Mouse (Mus musculus) spleen, embryonic (tissue): ENCODE data around the gene Klc4.

Experiments used
- CTCF ChIA-PET: fragments of 350-600 bp; sonication (Branson Sonifier 250); formaldehyde crosslinking; loops from one replicate; lab custom pipeline; 2022; lab: Charles Lee

Klc4 gene

GRCm38 (mm10) chr17:46656054-46656453, 10.2 kb upstream of the Klc4 start:
- CTCF ChIA-PET = no interaction called here

DNA sequence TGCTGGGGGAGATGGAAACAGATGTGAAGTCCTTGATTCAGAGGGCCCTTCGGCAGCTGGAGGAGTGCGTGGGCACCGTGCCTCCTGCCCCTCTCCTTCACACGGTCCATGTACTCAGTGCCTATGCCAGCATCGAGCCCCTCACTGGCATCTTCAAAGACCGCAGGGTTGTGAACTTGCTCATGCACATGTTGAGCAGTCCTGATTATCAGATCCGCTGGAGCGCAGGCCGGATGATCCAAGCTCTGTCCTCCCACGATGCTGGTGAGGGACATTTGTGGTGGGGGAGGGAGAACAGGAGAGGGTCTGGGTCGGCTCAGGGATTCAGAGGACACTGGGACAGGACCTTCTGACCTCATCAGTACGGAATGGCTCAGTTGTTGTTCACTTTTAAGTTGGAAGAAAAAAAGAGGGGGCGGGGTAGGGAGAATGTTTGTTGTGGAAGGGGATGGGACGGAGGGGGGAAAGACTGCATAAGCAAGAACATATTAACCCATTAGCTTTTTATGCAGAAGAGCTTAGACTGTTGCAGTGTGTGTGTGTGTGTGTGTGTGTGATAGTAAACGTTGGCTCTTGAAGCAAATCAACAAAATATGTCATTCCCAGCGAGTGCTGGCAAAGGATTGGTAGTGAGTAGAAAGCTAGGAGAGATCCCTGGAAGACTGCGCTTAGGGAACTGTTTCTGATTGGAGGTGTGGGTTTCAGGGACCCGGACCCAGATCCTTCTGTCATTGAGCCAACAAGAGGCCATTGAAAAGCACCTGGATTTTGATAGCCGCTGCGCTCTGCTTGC, 6.1 kb upstream of the Klc4 start:
- CTCF ChIA-PET = interaction anchor here (0.6 kb wide), 1 partner anchor 109 kb away, joined by 3 read pairs; no protein-coding TSS in a partner anchor

- CTCF ChIA-PET = no interaction called here
Observed at GRCm38 (mm10) chr17:46651292-46651691, 5.5 kb upstream of the Klc4 start.

DNA sequence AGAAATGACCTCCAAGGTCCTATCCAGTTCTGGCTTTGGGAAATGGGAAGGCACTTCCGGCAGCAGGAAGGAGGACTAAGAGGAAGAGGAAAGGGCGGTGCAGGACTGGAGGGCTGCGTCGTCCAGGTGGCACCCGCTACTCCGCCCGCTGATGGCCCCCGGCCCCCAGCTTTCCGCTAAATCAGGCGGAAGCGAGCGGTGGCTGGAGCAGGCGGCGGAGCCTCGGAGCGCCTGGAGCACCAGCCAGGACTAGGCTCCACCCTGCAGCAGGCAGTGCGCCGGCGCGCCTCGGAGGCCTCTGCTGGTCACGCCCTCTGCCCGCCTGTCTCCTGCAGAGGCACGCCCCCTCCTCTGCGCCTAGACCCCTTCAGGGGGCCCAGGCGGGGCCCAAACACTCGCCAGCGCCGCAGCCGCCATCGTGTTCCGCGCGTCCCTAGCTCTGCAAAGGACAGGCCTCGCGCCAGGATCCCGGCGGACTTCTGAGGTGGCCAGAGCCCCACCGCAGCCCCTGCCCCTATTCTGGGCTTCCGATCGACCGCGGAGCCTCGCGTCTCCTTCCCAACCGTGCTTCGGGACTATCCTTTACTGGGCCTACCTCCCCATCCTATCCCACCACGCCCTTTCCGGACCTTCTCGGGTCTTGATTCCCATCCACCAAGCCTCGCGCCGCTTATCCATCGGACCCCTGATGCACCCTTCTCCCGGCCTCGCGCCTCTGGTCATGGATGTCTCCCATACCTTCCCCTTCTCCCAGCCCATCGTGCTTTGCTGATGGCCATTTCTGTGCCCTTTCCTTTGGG, 4.6 kb upstream of the Klc4 start, which contains the start of gene Cul7:
Gene Cul7, plus strand, starts transcription at position 106 of the 800 bp plus-strand sequence.
- CTCF ChIA-PET = no interaction called here

DNA sequence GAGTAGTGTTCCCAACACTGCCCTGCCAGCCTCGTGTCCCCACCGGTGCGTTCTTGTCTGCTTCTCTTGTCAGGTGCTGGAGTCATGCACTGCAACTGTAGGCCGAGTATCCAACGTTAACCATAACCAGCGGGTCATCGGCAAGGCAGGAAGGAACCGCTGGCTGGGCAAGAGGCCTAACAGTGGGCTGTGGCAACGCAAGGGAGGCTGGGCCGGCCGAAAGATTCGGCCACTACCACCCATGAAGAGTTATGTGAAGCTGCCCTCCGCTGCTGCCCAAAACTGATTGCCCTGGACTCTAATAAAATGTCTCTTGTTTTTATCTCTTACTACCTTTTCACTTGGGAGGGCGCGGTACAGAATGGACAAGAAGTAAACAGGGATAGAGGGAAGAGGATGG, 4.0 kb upstream of the Klc4 start:
- CTCF ChIA-PET = no interaction called here

DNA sequence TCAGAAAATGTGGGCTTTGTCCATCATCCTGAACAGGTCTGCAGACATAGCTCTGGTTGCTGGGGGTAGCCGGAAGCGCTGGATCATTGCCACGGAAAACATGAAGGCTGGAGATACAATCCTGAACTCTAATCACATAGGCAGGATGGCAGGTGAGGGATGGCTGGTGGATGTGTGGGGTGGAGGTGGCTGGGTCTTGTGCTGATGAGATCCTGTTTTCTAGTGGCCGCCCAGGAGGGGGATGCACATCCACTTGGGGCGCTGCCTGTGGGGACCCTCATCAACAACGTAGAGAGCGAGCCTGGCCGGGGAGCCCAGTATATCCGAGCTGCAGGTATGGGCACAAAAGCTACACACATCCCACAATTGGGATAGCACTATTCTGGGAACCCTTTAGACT, 2.6 kb upstream of the Klc4 start:
- CTCF ChIA-PET = interaction anchor here (0.6 kb wide), 1 partner anchor 21 kb away, joined by 3 read pairs; no protein-coding TSS in a partner anchor

GRCm38 (mm10) chr17:46647279-46647678, 1.5 kb upstream of the Klc4 start:
- CTCF ChIA-PET = interaction anchor here (0.6 kb wide), 1 partner anchor 135 kb away, joined by 5 read pairs; no protein-coding TSS in a partner anchor

GRCm38 (mm10) chr17:46646322-46646662, 470 bp upstream of the Klc4 start:
- CTCF ChIA-PET = no interaction called here

GRCm38 (mm10) chr17:46644916-46645475, 826 bp downstream of the Klc4 start:
- CTCF ChIA-PET = interaction anchor here (0.7 kb wide), 1 partner anchor 248 kb away, joined by 3 read pairs; no protein-coding TSS in a partner anchor

- CTCF ChIA-PET = interaction anchor here (0.7 kb wide), 1 partner anchor 249 kb away, joined by 3 read pairs; no protein-coding TSS in a partner anchor
Observed at GRCm38 (mm10) chr17:46644152-46644805, 1.5 kb downstream of the Klc4 start.

DNA sequence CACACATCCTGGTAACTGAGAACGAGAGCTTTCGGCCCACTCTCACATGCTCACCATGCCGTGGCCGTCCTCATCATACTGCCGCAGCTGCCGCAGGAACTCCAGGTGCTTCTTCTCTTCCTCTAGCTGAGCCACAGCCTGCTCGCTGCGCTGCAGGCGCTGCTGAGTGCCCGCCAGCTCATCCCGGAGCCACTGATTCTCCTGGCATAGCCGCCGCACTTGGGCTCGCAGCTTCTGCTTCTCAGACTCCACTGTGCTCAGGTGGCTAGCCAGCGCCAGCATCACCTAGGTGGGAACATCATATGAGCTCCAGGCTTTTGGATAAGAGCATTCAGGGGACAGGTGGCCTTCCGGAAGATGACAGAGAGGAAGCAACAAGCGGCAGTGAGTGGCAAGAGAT, 3.8 kb downstream of the Klc4 start:
- CTCF ChIA-PET = no interaction called here

DNA sequence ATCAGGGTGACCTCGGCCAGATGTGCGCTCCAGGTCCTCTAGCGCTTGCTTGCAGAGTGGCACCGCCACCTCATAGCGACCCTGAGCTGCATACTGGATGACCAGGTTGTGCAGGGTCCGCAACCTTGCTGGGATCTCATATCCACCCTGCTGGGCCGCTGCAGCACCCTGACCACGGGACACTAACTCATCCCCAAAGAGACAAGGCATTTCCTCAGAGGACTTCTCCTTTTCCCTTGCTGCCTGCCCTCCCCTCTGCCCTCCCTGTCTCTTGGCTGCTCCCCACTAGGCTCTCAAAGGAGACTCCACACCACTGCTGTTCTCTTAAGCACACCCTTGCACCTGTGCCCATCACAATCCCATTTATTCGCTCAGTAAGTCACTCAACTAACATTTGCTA, 5.9 kb downstream of the Klc4 start:
- CTCF ChIA-PET = no interaction called here

DNA sequence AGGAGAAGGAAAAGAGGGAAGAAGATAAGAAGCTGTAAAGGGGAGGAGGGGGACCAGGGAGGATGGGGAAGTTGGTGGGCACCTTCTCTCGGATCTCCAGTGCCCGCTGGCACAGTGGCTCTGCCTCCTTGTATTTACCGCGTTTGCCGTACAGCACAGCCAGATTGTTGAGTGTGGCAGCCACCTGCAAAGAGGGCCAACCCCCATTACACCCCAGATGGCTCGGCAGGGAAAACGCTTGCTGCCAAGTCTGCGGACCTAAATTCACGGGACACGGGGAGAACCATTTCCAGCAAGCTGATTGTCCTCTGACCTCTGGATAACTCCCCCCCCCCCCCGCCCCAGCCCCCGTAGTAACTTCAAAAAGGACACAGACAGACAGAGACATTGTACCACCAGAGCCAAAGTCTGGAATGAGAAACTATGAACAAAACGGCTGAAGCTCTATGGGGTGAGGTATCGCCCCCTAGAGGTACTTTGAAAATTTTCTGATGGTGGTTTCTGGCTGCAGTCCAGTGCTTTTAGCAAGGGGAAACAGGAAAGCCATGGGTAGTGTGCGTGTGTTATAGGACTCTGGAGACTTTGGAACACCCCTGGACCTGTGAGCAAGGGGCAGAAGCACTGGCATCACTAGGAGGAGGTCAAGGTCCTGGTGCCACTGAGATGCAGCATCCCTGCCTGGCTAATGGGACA, 8.8 kb downstream of the Klc4 start:
- CTCF ChIA-PET = interaction anchor here (0.6 to 0.7 kb wide), 5 partner anchors 110 to 1190 kb away, joined by 3 to 6 read pairs (median 4); no protein-coding TSS in a partner anchor

GRCm38 (mm10) chr17:46629685-46630441, 16.0 kb downstream of the Klc4 start:
- CTCF ChIA-PET = no interaction called here

GRCm38 (mm10) chr17:46628791-46629684, 16.8 kb downstream of the Klc4 start, which contains the start of gene Ptk7:
Gene Ptk7, minus strand, starts transcription at chr17:46629504.
- CTCF ChIA-PET = no interaction called here

GRCm38 (mm10) chr17:46628471-46628790, 17.4 kb downstream of the Klc4 start:
- CTCF ChIA-PET = no interaction called here

- CTCF ChIA-PET = interaction anchor here (0.6 kb wide), 1 partner anchor 311 kb away, joined by 7 read pairs; no protein-coding TSS in a partner anchor
Observed at GRCm38 (mm10) chr17:46627409-46627808, 18.4 kb downstream of the Klc4 start.

- CTCF ChIA-PET = no interaction called here
Observed at GRCm38 (mm10) chr17:46624598-46624997, 21.2 kb downstream of the Klc4 start.
